Mouse (Mus musculus) neural tube, embryonic 11.5 days (tissue): ENCODE data around the gene Cpne5. TPM values are rescaled to one million over a fixed set of nuclear protein-coding genes. Genes with fewer than 3 reads are reported as not detected.

ENCODE experiments used
- ATAC-seq: fragments of 200-750 bp; cut with Nextera tagmentation; 2 replicates; pipeline ENCODE4 v1.8.0; 2017; ENCODE audit warnings: moderate number of reproducible peaks, mild to moderate bottlenecking, moderate TSS enrichment, moderate library complexity; ENCODE audit not compliant: insufficient read depth, low FRiP score, low TSS enrichment
- DNase-seq: peaks from one replicate; pipeline ENCODE4 v3.0.0-alpha.2; 2015; ENCODE audit warnings: low spot score
- H3K27ac ChIP-seq: fragments of 300-500 bp; sonication (generic); 2 replicates; pipeline ENCODE4 v1.5.1; 2014; ENCODE audit warnings: low read depth, mild to moderate bottlenecking, low read length
- H3K27me3 ChIP-seq: fragments of 300-500 bp; sonication (generic); 2 replicates; pipeline ENCODE4 v1.6.1; 2014; ENCODE audit warnings: mild to moderate bottlenecking, low read length, mixed read lengths; ENCODE audit not compliant: control insufficient read depth, insufficient read depth
- H3K36me3 ChIP-seq: fragments of 300-500 bp; sonication (generic); 2 replicates; pipeline ENCODE4 v1.6.1; 2014; ENCODE audit warnings: mild to moderate bottlenecking, low read length, moderate library complexity, mixed read lengths; ENCODE audit not compliant: control insufficient read depth, insufficient read depth
- H3K4me1 ChIP-seq: fragments of 300-500 bp; sonication (generic); 2 replicates; pipeline ENCODE4 v1.6.1; 2014; ENCODE audit warnings: low read length, mixed read lengths; ENCODE audit not compliant: control insufficient read depth, insufficient read depth
- H3K4me2 ChIP-seq: fragments of 300-500 bp; sonication (generic); 2 replicates; pipeline ENCODE4 v1.6.1; 2014; ENCODE audit warnings: low read depth, mild to moderate bottlenecking, moderate library complexity
- H3K4me3 ChIP-seq: fragments of 300-500 bp; sonication (generic); 2 replicates; pipeline ENCODE4 v1.5.1; 2014; ENCODE audit warnings: low read depth, low read length
- H3K9ac ChIP-seq: fragments of 300-500 bp; sonication (generic); 2 replicates; pipeline ENCODE4 v1.6.1; 2014; ENCODE audit warnings: mild to moderate bottlenecking, low read length
- H3K9me3 ChIP-seq: fragments of 300-500 bp; sonication (generic); 2 replicates; pipeline ENCODE4 v1.6.1; 2016; ENCODE audit warnings: low read length; ENCODE audit not compliant: control insufficient read depth
- WGBS: fragments of 180-500 bp; shearing (Covaris S2); extraction: QIAGEN DNeasy Blood & Tissue Kit; methylation state at CpG from one replicate; pipeline ENCODE4 v1.1.7; 2014; 5-methylcytosine and 5-hydroxymethylcytosine counted together
- polyA plus RNA-seq: library from polyadenylated mRNA; unstranded; fragments of >200 nt; fragmentation: Nextera tagmentation; extraction: Ambion mirVana; gene quantifications from 2 replicates; pipeline ENCODE4 v1.2.1, GENCODE M21; 2014

Cpne5 gene
- 3.3 and 4.4 TPM in 2 replicates for polyA plus RNA-seq

GRCm38 (mm10) chr17:29237772-29238420, at the start of gene Cpne5:
TSS of gene Cpne5 (minus strand) at chr17:29238167.
- Histone ChIP-seq H3K4me2 (peak within 1 kb of the TSS; percentile 95), H3K4me1 (peaks cover 2% of the 10 kb centered on the region; the same call in 1 of the 2 replicates), H3K36me3 (no peaks in the 10 kb centered on the region), H3K4me3 (peak within 1 kb of the TSS; percentile 49), H3K27ac (no peak within 1 kb of the TSS), H3K27me3 (peaks cover 6% of the 10 kb centered on the region; the same call in 1 of the 2 replicates), H3K9me3 (no peaks in the 10 kb centered on the region), H3K9ac (peak within 1 kb of the TSS; percentile 50)
- under 1% methylated on average over 53 of the region's 73 CpGs for WGBS
- DNase-seq (peak; percentile 33), ATAC-seq (0 out of 2 replicates have a peak, but pooled peaks have one; percentile 27)

- no peaks in the 10 kb centered on the region; the same call in 1 of the 2 replicates for H3K36me3 ChIP-seq
Measured at GRCm38 (mm10) chr17:29282216-29282952, 44.4 kb upstream of the Cpne5 start.

GRCm38 (mm10) chr17:29281541-29281940, 43.6 kb upstream of the Cpne5 start:
- ATAC-seq = no peak

More at GRCm38 (mm10) chr17:29282216-29282952, 44.4 kb upstream of the Cpne5 start:
- Histone ChIP-seq H3K9me3 (no peaks in the 10 kb centered on the region), H3K4me3 (no peak overlapping the region), H3K27me3 (no peaks in the 10 kb centered on the region), H3K4me1 (no peaks in the 10 kb centered on the region), H3K9ac (no peak overlapping the region), H3K4me2 (no peak overlapping the region), H3K27ac (no peak overlapping the region)
- DNase-seq = no peak
- WGBS = 80% methylated on average over 21 of the region's 21 CpGs
- no peak for ATAC-seq

GRCm38 (mm10) chr17:29280422-29280821, 42.5 kb upstream of the Cpne5 start:
- Histone ChIP-seq H3K36me3 (no peaks in the 10 kb centered on the region; the same call in 1 of the 2 replicates), H3K4me1 (no peaks in the 10 kb centered on the region), H3K27ac (no peak overlapping the region), H3K9me3 (no peaks in the 10 kb centered on the region), H3K9ac (no peak overlapping the region), H3K4me2 (no peak overlapping the region), H3K4me3 (no peak overlapping the region), H3K27me3 (no peaks in the 10 kb centered on the region)
- WGBS = 92% methylated on average over 5 of the region's 5 CpGs
- ATAC-seq (no peak), DNase-seq (no peak)

More at GRCm38 (mm10) chr17:29281541-29281940, 43.6 kb upstream of the Cpne5 start:
- 90% methylated on average over 5 of the region's 5 CpGs for WGBS
- Histone ChIP-seq H3K27me3 (no peaks in the 10 kb centered on the region), H3K4me2 (no peak overlapping the region), H3K4me3 (no peak overlapping the region), H3K27ac (no peak overlapping the region), H3K4me1 (no peaks in the 10 kb centered on the region), H3K9ac (no peak overlapping the region), H3K9me3 (no peaks in the 10 kb centered on the region), H3K36me3 (no peaks in the 10 kb centered on the region; the same call in 1 of the 2 replicates)
- DNase-seq = no peak

- H3K36me3 ChIP-seq = no peaks in the 10 kb centered on the region
- H3K9me3 ChIP-seq = no peaks in the 10 kb centered on the region
- no peak overlapping the region for H3K4me3 ChIP-seq
- peaks cover 3% of the 10 kb centered on the region for H3K4me1 ChIP-seq
- DNase-seq = no peak
- H3K27me3 ChIP-seq = no peaks in the 10 kb centered on the region
- H3K9ac ChIP-seq = no peak overlapping the region
- WGBS = 83% methylated on average over 11 of the region's 11 CpGs
- H3K27ac ChIP-seq = no peak overlapping the region
- no peak for ATAC-seq
- no peak overlapping the region for H3K4me2 ChIP-seq
Measured at GRCm38 (mm10) chr17:29273889-29274288, 35.9 kb upstream of the Cpne5 start.

GRCm38 (mm10) chr17:29273156-29273555, 35.2 kb upstream of the Cpne5 start:
- DNase-seq (no peak), ATAC-seq (no peak)
- Histone ChIP-seq H3K36me3 (no peaks in the 10 kb centered on the region), H3K27me3 (no peaks in the 10 kb centered on the region), H3K27ac (no peak overlapping the region), H3K4me2 (no peak overlapping the region), H3K4me1 (peaks cover 3% of the 10 kb centered on the region), H3K9ac (no peak overlapping the region), H3K4me3 (no peak overlapping the region), H3K9me3 (no peaks in the 10 kb centered on the region)
- 89% methylated on average over 7 of the region's 7 CpGs for WGBS

GRCm38 (mm10) chr17:29270148-29270698, 32.3 kb upstream of the Cpne5 start:
- no peak overlapping the region for H3K4me2 ChIP-seq
- no peak for ATAC-seq
- H3K36me3 ChIP-seq = no peaks in the 10 kb centered on the region
- DNase-seq = no peak
- H3K4me3 ChIP-seq = no peak overlapping the region
- no peaks in the 10 kb centered on the region for H3K27me3 ChIP-seq
- no peaks in the 10 kb centered on the region for H3K9me3 ChIP-seq
- H3K4me1 ChIP-seq = peaks cover 3% of the 10 kb centered on the region
- H3K9ac ChIP-seq = no peak overlapping the region
- H3K27ac ChIP-seq = no peak overlapping the region
- 90% methylated on average over 9 of the region's 9 CpGs for WGBS

GRCm38 (mm10) chr17:29269349-29269706, 31.4 kb upstream of the Cpne5 start:
- H3K4me1 ChIP-seq = peaks cover 7% of the 10 kb centered on the region
- H3K9me3 ChIP-seq = no peaks in the 10 kb centered on the region
- no peak overlapping the region for H3K27ac ChIP-seq
- no peak for ATAC-seq
- no peaks in the 10 kb centered on the region for H3K36me3 ChIP-seq
- 27% methylated on average over 10 of the region's 10 CpGs for WGBS
- peak overlapping the region; percentile 61 for H3K4me3 ChIP-seq
- peak overlapping the region; percentile 39 for H3K4me2 ChIP-seq
- no peaks in the 10 kb centered on the region for H3K27me3 ChIP-seq
- DNase-seq = no peak
- peak overlapping the region; percentile 74 for H3K9ac ChIP-seq
